Mouse (Mus musculus) CH12.LX (cell line): ENCODE measurements around the gene Kif22. TPM values are rescaled to one million over a fixed set of nuclear protein-coding genes. Genes with fewer than 3 reads are reported as not detected.

ENCODE experiments used
- DNase-seq: peaks from one replicate; pipeline ENCODE4 v3.0.0-alpha.2; 2013; ENCODE audit errors: extremely low read depth
- H3K27ac ChIP-seq: 2 replicates; pipeline ENCODE4 v1.5.1; 2012; ENCODE audit warnings: low read depth, mild to moderate bottlenecking, control low read depth, moderate library complexity; ENCODE audit not compliant: insufficient read depth
- H3K27me3 ChIP-seq: replicated peaks from 2 replicates; pipeline ENCODE3; 2012; ENCODE audit warnings: inconsistent platforms
- H3K36me3 ChIP-seq, 2 experiments: replicated peaks in 1 of 2; 2 replicates each; pipeline versions ENCODE3 to v1.6.1; 2012; ENCODE audit warnings: inconsistent platforms in 1 of 2, low read length in 1 of 2, mild to moderate bottlenecking in 1 of 2, mixed read lengths in 1 of 2, moderate library complexity in 1 of 2; ENCODE audit not compliant: control insufficient read depth in 1 of 2, insufficient read depth in 1 of 2
- H3K4me1 ChIP-seq, 2 experiments: 2 replicates each; pipeline ENCODE4 v1.6.1; 2012; ENCODE audit warnings: inconsistent platforms in 1 of 2, moderate library complexity in 1 of 2; ENCODE audit not compliant: insufficient read depth in 2 of 2, control insufficient read depth in 1 of 2
- H3K4me2 ChIP-seq: 2 replicates; pipeline ENCODE4 v1.6.1; 2012; ENCODE audit warnings: low read depth, mild to moderate bottlenecking, control low read depth; ENCODE audit not compliant: poor library complexity, insufficient read depth, severe bottlenecking
- H3K4me3 ChIP-seq, 3 experiments: fragments of 150-350 bp in 1 of 3; sonication (generic) in 1 of 3; replicated peaks in 1 of 3; 2 replicates each; pipeline versions ENCODE3 to v1.5.1; 2011 to 2012; ENCODE audit warnings: low read depth in 2 of 3, low read length in 2 of 3, mild to moderate bottlenecking in 2 of 3, moderate library complexity in 2 of 3, control low read depth in 1 of 3, improper control_type of control experiment in 1 of 3, inconsistent platforms in 1 of 3, mixed read lengths in 1 of 3; ENCODE audit not compliant: poor library complexity in 1 of 3
- H3K79me2 ChIP-seq: replicated peaks from 2 replicates; pipeline ENCODE4 v1.6.1; 2012; ENCODE audit warnings: mild to moderate bottlenecking, moderate library complexity; ENCODE audit not compliant: control insufficient read depth, poor library complexity, insufficient read depth, severe bottlenecking; ENCODE audit errors: extremely low read depth
- H3K9ac ChIP-seq: 2 replicates; pipeline ENCODE4 v1.6.1; 2012; ENCODE audit warnings: low read depth, mild to moderate bottlenecking, control low read depth, moderate library complexity; ENCODE audit not compliant: insufficient read depth
- H3K9me3 ChIP-seq: replicated peaks from 2 replicates; pipeline ENCODE3; 2012; ENCODE audit warnings: low read length, inconsistent platforms, mixed read lengths
- BHLHE40 ChIP-seq: IDR thresholded peaks from 2 replicates; pipeline ENCODE4 v1.6.1; 2011; ENCODE audit warnings: mild to moderate bottlenecking, low read depth, low read length, improper control_type of control experiment
- ELF1 ChIP-seq: IDR thresholded peaks from 2 replicates; pipeline ENCODE4 v1.6.1; 2014; ENCODE audit warnings: low read depth, mild to moderate bottlenecking, inconsistent platforms, low read length, improper control_type of control experiment
- HCFC1 ChIP-seq: IDR thresholded peaks from 2 replicates; pipeline ENCODE4 v1.6.1; 2012; ENCODE audit warnings: low read depth, mild to moderate bottlenecking, inconsistent platforms, low read length, improper control_type of control experiment
- MXI1 ChIP-seq: IDR thresholded peaks from 2 replicates; pipeline ENCODE4 v1.6.1; 2011; ENCODE audit warnings: mild to moderate bottlenecking, low read depth, low read length, improper control_type of control experiment
- RCOR1 ChIP-seq: conservative IDR thresholded peaks from 2 replicates; pipeline ENCODE4 v1.6.1; 2012; ENCODE audit warnings: low read depth, mild to moderate bottlenecking, inconsistent platforms, low read length, improper control_type of control experiment
- SMC3 ChIP-seq: IDR thresholded peaks from 2 replicates; pipeline ENCODE4 v1.6.1; 2011; ENCODE audit warnings: low read depth, low read length, improper control_type of control experiment
- TBP ChIP-seq: conservative IDR thresholded peaks from 2 replicates; pipeline ENCODE4 v1.6.1; 2011; ENCODE audit warnings: low read depth, low read length, improper control_type of control experiment
- TCF12 ChIP-seq: IDR thresholded peaks from 2 replicates; pipeline ENCODE4 v1.6.1; 2014; ENCODE audit warnings: low read depth, mild to moderate bottlenecking, inconsistent platforms, low read length, improper control_type of control experiment
- USF1 ChIP-seq: IDR thresholded peaks from 2 replicates; pipeline ENCODE4 v1.6.1; 2014; ENCODE audit warnings: low read depth, mild to moderate bottlenecking, inconsistent platforms, low read length, improper control_type of control experiment
- ZKSCAN1 ChIP-seq: IDR thresholded peaks from 2 replicates; pipeline ENCODE4 v1.6.1; 2012; ENCODE audit warnings: low read depth, inconsistent platforms, low read length, improper control_type of control experiment, borderline replicate concordance
- ZNF384 ChIP-seq: IDR thresholded peaks from 2 replicates; pipeline ENCODE4 v1.6.1; 2012; ENCODE audit warnings: low read depth, low read length, improper control_type of control experiment, inconsistent platforms
- dilution Hi-C: fragments of 300-500 bp; cut with MboI; formaldehyde crosslinking; loops from 2 replicates; pipeline ENCODE4 v1.14.3; 2020; ENCODE audit warnings: low sequenced_read_pairs; ENCODE audit not compliant: extremely low pct_unique_long_range_greater_than_20kb, extremely low pct_ligation_motif_present
- in situ Hi-C: fragments of 300-500 bp; cut with MboI; formaldehyde crosslinking; loops from 3 replicates; pipeline ENCODE4 v1.14.3; 2019; ENCODE audit warnings: low sequenced_read_pairs, low pct_ligation_motif_present, low pct_unique_long_range_greater_than_20kb, mixed read lengths
- polyA plus RNA-seq: library from polyadenylated mRNA; unstranded; fragments of >175 nt; gene quantifications from 2 replicates; pipeline ENCODE4 v1.2.1, GENCODE M21; 2012; ENCODE audit warnings: low read depth; ENCODE audit not compliant: insufficient read length
- total RNA-seq, 2 experiments: library from RNA; depleted of rRNA; stranded (reverse); fragments of 300-350 nt in 1 of 2; fragments of >200 nt in 1 of 2; gene quantifications; 2 replicates each; pipeline ENCODE4 v1.2.3; 2012 to 2014

The Kif22 gene
- total and polyA plus RNA-seq, 3 experiments = 54.2 to 86.2 (median 58.1) TPM

GRCm38 (mm10) chr7:127016971-127017949 is 25.0 kb downstream of the Kif22 start, which contains the start of gene Pagr1a (continued):
- peak; percentile 61 for TF ChIP-seq SMC3

- in situ Hi-C loops = loop anchor here (5.0 to 10.0 kb wide), 2 partner anchors 54 to 312 kb away; partner anchors contain the start of gene Coro1a
- Histone ChIP-seq H3K9ac (peak overlapping the region; percentile 91), H3K36me3 (peaks cover 6 to 50% of the 10 kb centered on the region in 2 experiments), H3K27me3 (no peaks in the 10 kb centered on the region), H3K4me2 (peak overlapping the region; percentile 77), H3K79me2 (peaks cover 14% of the 10 kb centered on the region), H3K27ac (peak overlapping the region; percentile 80), H3K4me1 (peaks cover 22 to 70% of the 10 kb centered on the region in 2 experiments; a peak in 3 of 4 replicates), H3K4me3 (peak overlapping the region; percentile 65 to 92 (median 89)), H3K9me3 (no peaks in the 10 kb centered on the region)
- TF ChIP-seq ELF1 (peak; percentile 66), MXI1 (no peak), TBP (no peak), RCOR1 (no peak), ZKSCAN1 (no peak), USF1 (no peak), HCFC1 (no peak), ZNF384 (no peak), TCF12 (0 out of 2 replicates have a peak, but pooled peaks have one; percentile 12)
- DNase-seq = no peak
- dilution Hi-C loops = no loop called here
Measured at GRCm38 (mm10) chr7:127016486-127016938, 25.8 kb downstream of the Kif22 start.

- no peak for TF ChIP-seq BHLHE40
- TF ChIP-seq, all 38 proteins: peak for 0
- Histone ChIP-seq H3K36me3 (peaks cover 6 to 50% of the 10 kb centered on the region in 2 experiments), H3K9ac (peak within 1 kb of the TSS; percentile 91), H3K4me3 (peak within 1 kb of the TSS; percentile 65 to 92 (median 89)), H3K27ac (peak within 1 kb of the TSS; percentile 80), H3K9me3 (no peaks in the 10 kb centered on the region), H3K27me3 (no peaks in the 10 kb centered on the region), H3K4me1 (peaks cover 22 to 70% of the 10 kb centered on the region in 2 experiments; a peak in 3 of 4 replicates), H3K4me2 (peak within 1 kb of the TSS; percentile 77), H3K79me2 (peaks cover 14% of the 10 kb centered on the region)
- no peak for DNase-seq
- dilution Hi-C loops (no loop called here), in situ Hi-C loops (loop anchor here (5.0 to 10.0 kb wide), 2 partner anchors 54 to 311 kb away; partner anchors contain the start of gene Coro1a)
Measured at GRCm38 (mm10) chr7:127016481-127016485, 26.0 kb downstream of the Kif22 start, which contains the start of gene Pagr1b. TSS of gene Pagr1b (minus strand) at chr7:127016484.
